Mouse (Mus musculus): Measurements from ENCODE around the gene Mrps18c.

DNA sequence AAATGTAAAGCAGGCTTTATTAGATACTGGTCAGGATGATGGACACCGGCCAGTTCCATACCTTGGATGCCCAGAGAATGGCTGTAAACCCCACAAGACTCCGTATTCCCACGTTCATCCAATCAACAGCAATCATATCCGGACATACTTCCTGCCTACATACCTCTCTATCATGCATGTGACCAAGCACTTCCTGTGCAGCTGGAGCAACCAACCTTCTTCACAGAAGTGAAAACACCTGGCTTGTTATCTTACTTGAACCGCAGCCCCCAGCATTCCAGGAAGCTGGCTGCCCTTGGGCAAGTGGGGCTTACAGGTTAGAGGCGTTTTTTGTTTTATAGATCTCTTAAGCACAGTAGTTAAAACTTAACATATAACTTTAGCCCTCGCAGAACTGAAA is 24.4 kb downstream of the Mrps18c start:
- TF ChIP-seq CTCF (IDR thresholded peaks at IDR 0.05; ENCODE audit: low read depth, low read length): no peak
- TF ChIP-seq POLR2A (IDR thresholded peaks at IDR 0.05; ENCODE audit: borderline replicate concordance, low read depth, low read length): no peak

Data from bone marrow macrophage, adult 2 months (primary cell).